Mouse (Mus musculus) CH12.LX (cell line): Measurements from ENCODE around the gene Olfr222. TPM values are rescaled to one million over a fixed set of nuclear protein-coding genes. Genes with fewer than 3 reads are reported as not detected.
"Not testable (repeated sequence)": the region's sequence is repeated elsewhere in the genome, so short reads cannot be mapped to it uniquely, and the experiment has no call there.

Source experiments
- DNase-seq: peaks from one replicate; pipeline ENCODE4 v3.0.0-alpha.2; 2013; ENCODE audit errors: extremely low read depth
- H3K27ac ChIP-seq: 2 replicates; pipeline ENCODE4 v1.5.1; 2012; ENCODE audit warnings: low read depth, mild to moderate bottlenecking, control low read depth, moderate library complexity; ENCODE audit not compliant: insufficient read depth
- H3K27me3 ChIP-seq: replicated peaks from 2 replicates; pipeline ENCODE3; 2012; ENCODE audit warnings: inconsistent platforms
- H3K36me3 ChIP-seq, 2 experiments: replicated peaks in 1 of 2; 2 replicates each; pipeline versions ENCODE3 to v1.6.1; 2012; ENCODE audit warnings: inconsistent platforms in 1 of 2, low read length in 1 of 2, mild to moderate bottlenecking in 1 of 2, mixed read lengths in 1 of 2, moderate library complexity in 1 of 2; ENCODE audit not compliant: control insufficient read depth in 1 of 2, insufficient read depth in 1 of 2
- H3K4me1 ChIP-seq, 2 experiments: 2 replicates each; pipeline ENCODE4 v1.6.1; 2012; ENCODE audit warnings: inconsistent platforms in 1 of 2, moderate library complexity in 1 of 2; ENCODE audit not compliant: insufficient read depth in 2 of 2, control insufficient read depth in 1 of 2
- H3K4me2 ChIP-seq: 2 replicates; pipeline ENCODE4 v1.6.1; 2012; ENCODE audit warnings: low read depth, mild to moderate bottlenecking, control low read depth; ENCODE audit not compliant: poor library complexity, insufficient read depth, severe bottlenecking
- H3K4me3 ChIP-seq, 3 experiments: fragments of 150-350 bp in 1 of 3; sonication (generic) in 1 of 3; replicated peaks in 1 of 3; 2 replicates each; pipeline versions ENCODE3 to v1.5.1; 2011 to 2012; ENCODE audit warnings: low read depth in 2 of 3, low read length in 2 of 3, mild to moderate bottlenecking in 2 of 3, moderate library complexity in 2 of 3, control low read depth in 1 of 3, improper control_type of control experiment in 1 of 3, inconsistent platforms in 1 of 3, mixed read lengths in 1 of 3; ENCODE audit not compliant: poor library complexity in 1 of 3
- H3K79me2 ChIP-seq: replicated peaks from 2 replicates; pipeline ENCODE4 v1.6.1; 2012; ENCODE audit warnings: mild to moderate bottlenecking, moderate library complexity; ENCODE audit not compliant: control insufficient read depth, poor library complexity, insufficient read depth, severe bottlenecking; ENCODE audit errors: extremely low read depth
- H3K9ac ChIP-seq: 2 replicates; pipeline ENCODE4 v1.6.1; 2012; ENCODE audit warnings: low read depth, mild to moderate bottlenecking, control low read depth, moderate library complexity; ENCODE audit not compliant: insufficient read depth
- H3K9me3 ChIP-seq: replicated peaks from 2 replicates; pipeline ENCODE3; 2012; ENCODE audit warnings: low read length, inconsistent platforms, mixed read lengths
- CTCF ChIP-seq, 2 experiments: IDR thresholded peaks in 1 of 2; conservative IDR thresholded peaks in 1 of 2; 2 replicates each; pipeline ENCODE4 v1.5.1; 2011 to 2012; ENCODE audit warnings: low read depth in 2 of 2, low read length in 2 of 2, improper control_type of control experiment in 1 of 2, inconsistent platforms in 1 of 2, mild to moderate bottlenecking in 1 of 2, moderate library complexity in 1 of 2
- MAX ChIP-seq: IDR thresholded peaks from 2 replicates; pipeline ENCODE4 v1.6.1; 2011; ENCODE audit warnings: low read length, improper control_type of control experiment
- MAZ ChIP-seq: IDR thresholded peaks from 2 replicates; pipeline ENCODE4 v1.6.1; 2012; ENCODE audit warnings: low read depth, mild to moderate bottlenecking, inconsistent platforms, low read length, improper control_type of control experiment, moderate library complexity
- NRF1 ChIP-seq: IDR thresholded peaks from 2 replicates; pipeline ENCODE4 v1.6.1; 2014; ENCODE audit warnings: low read depth, mild to moderate bottlenecking, inconsistent platforms, low read length, improper control_type of control experiment, moderate library complexity
- POLR2A ChIP-seq: IDR thresholded peaks from 2 replicates; pipeline ENCODE4 v1.6.1; 2011; ENCODE audit warnings: low read depth, mild to moderate bottlenecking, improper control_type of control experiment, low read length
- USF1 ChIP-seq: IDR thresholded peaks from 2 replicates; pipeline ENCODE4 v1.6.1; 2014; ENCODE audit warnings: low read depth, mild to moderate bottlenecking, inconsistent platforms, low read length, improper control_type of control experiment
- dilution Hi-C: fragments of 300-500 bp; cut with MboI; formaldehyde crosslinking; loops from 2 replicates; pipeline ENCODE4 v1.14.3; 2020; ENCODE audit warnings: low sequenced_read_pairs; ENCODE audit not compliant: extremely low pct_unique_long_range_greater_than_20kb, extremely low pct_ligation_motif_present
- in situ Hi-C: fragments of 300-500 bp; cut with MboI; formaldehyde crosslinking; loops from 3 replicates; pipeline ENCODE4 v1.14.3; 2019; ENCODE audit warnings: low sequenced_read_pairs, low pct_ligation_motif_present, low pct_unique_long_range_greater_than_20kb, mixed read lengths
- polyA plus RNA-seq: library from polyadenylated mRNA; unstranded; fragments of >175 nt; gene quantifications from 2 replicates; pipeline ENCODE4 v1.2.1, GENCODE M21; 2012; ENCODE audit warnings: low read depth; ENCODE audit not compliant: insufficient read length
- total RNA-seq, 2 experiments: library from RNA; depleted of rRNA; stranded (reverse); fragments of 300-350 nt in 1 of 2; fragments of >200 nt in 1 of 2; gene quantifications; 2 replicates each; pipeline ENCODE4 v1.2.3; 2012 to 2014

The Olfr222 gene
- total and polyA plus RNA-seq, 3 experiments, result not detected

- Histone ChIP-seq H3K27me3 (peaks cover 20% of the 10 kb centered on the region), H3K4me2 (no peak overlapping the region), H3K27ac (no peak overlapping the region), H3K79me2 (no peaks in the 10 kb centered on the region), H3K4me3 (no peak overlapping the region), H3K36me3 (no peaks in the 10 kb centered on the region), H3K9ac (no peak overlapping the region)
- DNase-seq, result no peak
- dilution Hi-C loops, result loop anchor here (25.0 kb wide), 1 partner anchor 165 kb away; the partner anchor contains the start of gene Pld6
- no peak for TF ChIP-seq MAX
- TF ChIP-seq, all 38 proteins: peak for 0
- H3K9me3 ChIP-seq, result no peaks in the 10 kb centered on the region
- no peaks in the 10 kb centered on the region for H3K4me1 ChIP-seq
- in situ Hi-C loops, result no loop called here
Measured at GRCm38 (mm10) chr11:59622214-59622613, 46.2 kb upstream of the Olfr222 start.

GRCm38 (mm10) chr11:59616986-59617385 is 41.0 kb upstream of the Olfr222 start:
- DNase-seq, H3K4me3 ChIP-seq, H3K79me2 ChIP-seq, H3K4me1 ChIP-seq, H3K36me3 ChIP-seq, H3K9ac ChIP-seq, H3K9me3 ChIP-seq, H3K4me2 ChIP-seq, in situ Hi-C loops, H3K27ac ChIP-seq: not testable (repeated sequence)
- dilution Hi-C loops, result loop anchor here (25.0 kb wide), 1 partner anchor 170 kb away; the partner anchor contains the start of gene Pld6
- H3K27me3 ChIP-seq, result peaks cover 47% of the 10 kb centered on the region

- Histone ChIP-seq H3K4me2 (no peak overlapping the region), H3K9ac (no peak overlapping the region), H3K4me1 (no peaks in the 10 kb centered on the region), H3K27me3 (peaks cover 64% of the 10 kb centered on the region), H3K9me3 (no peaks in the 10 kb centered on the region), H3K79me2 (no peaks in the 10 kb centered on the region), H3K36me3 (no peaks in the 10 kb centered on the region), H3K4me3 (no peak overlapping the region), H3K27ac (no peak overlapping the region)
- in situ Hi-C loops, result no loop called here
- peak; percentile 24; the same call in 1 of the 2 replicates for TF ChIP-seq NRF1
- peak in 1 of 2 experiments; percentile 6; a peak in 2 of 4 replicates for TF ChIP-seq CTCF (conservative IDR thresholded peaks at IDR 0.05 in 1 of 2, IDR thresholded peaks at IDR 0.05 in 1 of 2; ENCODE audit: low read depth in 2 of 2, low read length in 2 of 2)
- TF ChIP-seq POLR2A, result no peak
- dilution Hi-C loops, result loop anchor here (25.0 kb wide), 1 partner anchor 173 kb away; the partner anchor contains the start of gene Pld6
- no peak for DNase-seq
Measured at GRCm38 (mm10) chr11:59614120-59614519, 38.1 kb upstream of the Olfr222 start.

GRCm38 (mm10) chr11:59611646-59612045 is 35.6 kb upstream of the Olfr222 start:
- DNase-seq, result no peak
- no peaks in the 10 kb centered on the region for H3K4me1 ChIP-seq
- no peaks in the 10 kb centered on the region for H3K36me3 ChIP-seq
- TF ChIP-seq MAZ (no peak), USF1 (no peak)
- H3K4me2 ChIP-seq, result no peak overlapping the region
- H3K27ac ChIP-seq, result no peak overlapping the region
- no peaks in the 10 kb centered on the region for H3K9me3 ChIP-seq
- H3K27me3 ChIP-seq, result peaks cover 57% of the 10 kb centered on the region
- in situ Hi-C loops (no loop called here), dilution Hi-C loops (loop anchor here (25.0 kb wide), 1 partner anchor 176 kb away; the partner anchor contains the start of gene Pld6)
- H3K9ac ChIP-seq, result no peak overlapping the region
- no peaks in the 10 kb centered on the region for H3K79me2 ChIP-seq
- H3K4me3 ChIP-seq, result no peak overlapping the region
